Mouse (Mus musculus) heart, postnatal 36 days (tissue): Measurements from ENCODE around the gene Abca13. TPM values are rescaled to one million over a fixed set of nuclear protein-coding genes. Genes with fewer than 3 reads are reported as not detected.

ENCODE experiments used
- DNase-seq, 2 experiments: peaks; one replicate each; pipeline ENCODE4 v3.0.0; 2021 to 2022
- intact Hi-C: fragments of 180-260 bp; cut with DNase I; formaldehyde crosslinking; loops from one replicate; pipeline ENCODE4 v1.15.1; 2025
- total RNA-seq, 2 experiments: library from RNA; stranded (reverse); gene quantifications; 2 replicates each; pipeline ENCODE4 v1.2.3; 2021

Abca13 gene
- total RNA-seq, 2 experiments from 2014 or later: not detected

- intact Hi-C loops: no loop called here
- DNase-seq: no peak
Measured at GRCm38 (mm10) chr11:9624753-9625152, 433.0 kb downstream of the Abca13 start.

GRCm38 (mm10) chr11:9625812-9626211 lies 434.1 kb downstream of the Abca13 start:
- DNase-seq: no peak
- intact Hi-C loops: no loop called here

DNA sequence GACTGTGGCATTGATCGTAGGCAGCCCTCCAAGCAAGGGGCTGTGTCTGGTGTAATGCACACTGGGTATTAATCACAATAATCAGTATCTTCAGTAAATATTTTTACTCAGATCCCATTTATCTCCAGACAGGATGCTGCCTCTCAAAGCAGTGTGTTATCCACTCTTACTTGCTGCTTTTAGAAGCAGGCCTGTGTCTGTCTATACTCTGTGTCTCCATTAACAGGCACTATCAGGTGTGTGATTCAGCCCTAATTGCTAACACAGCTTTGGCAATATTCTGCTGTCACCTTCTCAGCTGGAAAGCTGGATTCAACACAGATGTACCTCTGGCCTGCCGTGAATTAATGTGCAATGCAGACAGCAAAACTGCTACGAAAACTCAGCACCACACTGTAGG lies 455.5 kb downstream of the Abca13 start:
- intact Hi-C loops: no loop called here
- no peak for DNase-seq

DNA sequence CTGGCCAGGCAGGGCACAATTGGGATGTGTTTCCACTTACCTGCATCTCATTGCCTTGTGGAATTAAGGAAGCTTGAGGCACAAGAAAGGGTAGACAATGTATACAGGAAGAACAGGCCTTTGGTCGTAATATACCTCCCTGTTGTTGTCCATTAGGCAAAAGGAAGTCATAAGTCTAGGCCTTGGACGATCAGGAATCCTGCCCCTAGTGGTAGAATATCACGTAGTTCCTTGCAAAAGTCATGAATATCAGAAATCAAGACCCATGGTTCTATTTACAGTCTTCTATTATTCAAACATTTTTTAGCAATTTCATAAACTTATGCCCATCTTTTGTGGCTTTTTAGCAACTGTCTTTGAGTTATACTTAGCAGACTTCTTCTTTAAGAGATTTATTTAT lies 456.2 kb downstream of the Abca13 start:
- no peak for DNase-seq
- intact Hi-C loops: no loop called here

GRCm38 (mm10) chr11:9666648-9667255 lies 475.0 kb downstream of the Abca13 start:
- DNase-seq: no peak
- intact Hi-C loops: no loop called here

DNA sequence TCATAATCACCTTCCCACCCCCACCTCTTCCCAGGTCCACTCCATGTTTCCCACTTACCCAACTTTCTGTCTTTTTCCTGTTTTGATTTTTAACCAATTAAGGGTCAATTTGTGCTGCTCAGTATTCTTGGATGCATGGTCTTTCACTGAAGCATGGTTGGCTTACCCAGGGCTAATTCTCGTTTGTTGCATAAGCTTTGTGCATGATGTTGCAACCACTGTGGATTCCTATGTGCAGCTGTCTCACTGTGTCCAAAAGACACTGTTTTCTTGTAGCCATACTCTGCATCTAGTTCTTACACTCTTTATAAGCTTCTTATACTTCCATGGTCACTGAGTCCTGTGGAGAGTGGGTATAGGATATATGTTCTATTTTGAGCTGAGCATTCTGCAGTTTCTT lies 477.7 kb downstream of the Abca13 start:
- intact Hi-C loops: no loop called here
- no peak for DNase-seq

DNA sequence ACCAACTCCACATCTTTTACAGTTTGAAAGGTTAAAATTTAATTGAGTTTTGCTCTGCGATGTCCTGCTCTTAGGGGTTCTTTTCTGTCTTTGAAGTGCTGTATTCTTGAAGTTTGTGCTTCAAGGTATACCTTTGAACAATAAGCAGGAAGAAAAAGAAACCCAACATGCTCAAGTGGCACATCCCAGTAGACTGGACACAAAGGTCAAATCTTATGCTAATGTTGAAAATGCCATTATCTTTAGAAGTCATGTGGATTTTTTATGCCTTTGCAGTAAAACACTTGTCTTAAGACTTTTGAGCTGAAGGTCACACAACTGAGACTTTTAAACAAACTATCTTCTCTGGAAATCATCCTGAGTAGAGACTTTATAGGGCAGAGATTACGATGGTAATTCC lies 493.2 kb downstream of the Abca13 start:
- no peak for DNase-seq
- intact Hi-C loops: no loop called here

GRCm38 (mm10) chr11:9705190-9705589 lies 513.4 kb downstream of the Abca13 start:
- intact Hi-C loops: no loop called here
- DNase-seq: no peak

- intact Hi-C loops: no loop called here
- DNase-seq: no peak
Measured at GRCm38 (mm10) chr11:9727810-9728490, 536.2 kb downstream of the Abca13 start.

DNA sequence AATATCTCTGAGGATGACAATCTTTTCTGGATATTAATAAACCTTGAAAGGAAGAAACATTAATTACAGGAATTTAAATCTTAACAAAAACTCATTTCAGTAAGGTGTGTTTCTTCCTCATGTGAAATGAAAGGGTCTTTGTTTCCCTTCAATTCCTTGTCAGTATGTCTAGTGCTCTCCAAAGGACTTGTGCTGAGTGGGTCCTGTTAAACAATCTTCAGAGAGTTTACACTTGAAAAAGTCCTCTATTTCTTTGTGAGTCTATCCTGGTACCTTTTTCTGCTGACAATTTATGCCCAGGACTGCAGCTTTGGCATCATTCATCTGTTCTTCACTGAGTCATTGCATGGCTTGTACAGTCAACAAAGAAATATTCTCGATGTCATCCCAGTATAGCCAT lies 539.6 kb downstream of the Abca13 start:
- intact Hi-C loops: no loop called here
- no peak for DNase-seq

Other genes with a start within 250 kb of the Abca13 start
- gene Pkd1l1, start 218.7 kb upstream of the Abca13 start, total RNA-seq: not detected
- gene Hus1, start 180.8 kb upstream of the Abca13 start, total RNA-seq: 10 to 100 TPM in 1 of 2 experiments, 1 to 10 TPM in 1; 9.9 to 11.7 TPM
- gene Gm11992, start 143.3 kb upstream of the Abca13 start, total RNA-seq: 1 to 10 TPM; 1.1 to 2.0 TPM
- 1 to 10 TPM; 1.9 to 3.1 TPM for gene Sun3, start 143.0 kb upstream of the Abca13 start, total RNA-seq
- 1 to 10 TPM; 5.7 to 6.3 TPM for gene Upp1, start 73.8 kb upstream of the Abca13 start, total RNA-seq